Mouse (Mus musculus) heart, postnatal 0 days (tissue): ENCODE data around the gene Rbfox3. TPM values are rescaled to one million over a fixed set of nuclear protein-coding genes. Genes with fewer than 3 reads are reported as not detected.
A peak's percentile ranks its signal among the peaks of the same experiment; 100 is the strongest.

Experiments
- ATAC-seq: fragments of 200-750 bp; cut with Nextera tagmentation; 2 replicates; pipeline ENCODE4 v1.8.0; 2017; ENCODE audit warnings: low read depth, moderate number of reproducible peaks, moderate library complexity; ENCODE audit not compliant: insufficient read depth
- DNase-seq: peaks from one replicate; pipeline ENCODE4 v3.0.0-alpha.2; 2016; ENCODE audit warnings: low spot score
- H3K27ac ChIP-seq: fragments of 300-500 bp; sonication (generic); 2 replicates; pipeline ENCODE4 v1.5.1; 2014; ENCODE audit warnings: low read depth, mild to moderate bottlenecking
- H3K27me3 ChIP-seq: fragments of 300-500 bp; sonication (generic); 2 replicates; pipeline ENCODE4 v1.6.1; 2014; ENCODE audit warnings: low read length, mixed read lengths; ENCODE audit not compliant: control insufficient read depth, insufficient read depth
- H3K36me3 ChIP-seq: fragments of 300-500 bp; sonication (generic); replicated peaks from 2 replicates; pipeline ENCODE4 v1.6.1; 2014; ENCODE audit warnings: low read length, mixed read lengths; ENCODE audit not compliant: control insufficient read depth, insufficient read depth
- H3K4me1 ChIP-seq: fragments of 300-500 bp; sonication (generic); 2 replicates; pipeline ENCODE4 v1.6.1; 2014; ENCODE audit warnings: antibody characterized with exemption; ENCODE audit not compliant: control insufficient read depth, insufficient read depth
- H3K4me2 ChIP-seq: fragments of 300-500 bp; sonication (generic); 2 replicates; pipeline ENCODE4 v1.6.1; 2014; ENCODE audit warnings: low read depth, mild to moderate bottlenecking, low read length, moderate library complexity
- H3K4me3 ChIP-seq: fragments of 300-500 bp; sonication (generic); 2 replicates; pipeline ENCODE4 v1.5.1; 2014; ENCODE audit warnings: low read depth, low read length
- H3K9ac ChIP-seq: fragments of 300-500 bp; sonication (generic); replicated peaks from 2 replicates; pipeline ENCODE4 v1.6.1; 2014; ENCODE audit warnings: low read depth, low read length, mixed read lengths
- H3K9me3 ChIP-seq: fragments of 300-500 bp; sonication (generic); replicated peaks from 2 replicates; pipeline ENCODE4 v1.6.1; 2016; ENCODE audit warnings: low read length; ENCODE audit not compliant: control insufficient read depth
- CTCF ChIP-seq: IDR thresholded peaks from 2 replicates; pipeline ENCODE4 v1.5.1; 2016; ENCODE audit warnings: antibody characterized with exemption, control low read depth, low read depth
- EP300 ChIP-seq: IDR thresholded peaks from 2 replicates; pipeline ENCODE4 v1.6.1; 2016; ENCODE audit warnings: antibody characterized with exemption, low read depth
- WGBS: fragments of 180-500 bp; shearing (Covaris S2); extraction: QIAGEN DNeasy Blood & Tissue Kit; methylation state at CpG from one replicate; pipeline ENCODE4 v1.1.7; 2014; 5-methylcytosine and 5-hydroxymethylcytosine counted together
- polyA plus RNA-seq: library from polyadenylated mRNA; unstranded; fragments of >200 nt; fragmentation: Nextera tagmentation; extraction: Ambion mirVana; gene quantifications from 2 replicates; pipeline ENCODE4 v1.2.1, GENCODE M21; 2015
- total RNA-seq: library from RNA; depleted of rRNA; stranded (reverse); fragments of >200 nt; gene quantifications from 2 replicates; pipeline ENCODE4 v1.2.3, GENCODE M21; 2014; ENCODE audit warnings: low replicate concordance

Gene Rbfox3
- total and polyA plus RNA-seq, 2 experiments from 2014 or later: 0.08 to 1.2 TPM

GRCm38 (mm10) chr11:118459051-118459450 is 452.3 kb downstream of the Rbfox3 start:
- no peak overlapping the region for H3K4me3 ChIP-seq
- ATAC-seq (peak; percentile 81), DNase-seq (peak; percentile 72)
- WGBS: 20% methylated on average over 8 of the region's 8 CpGs
- peak overlapping the region; percentile 63 for H3K27ac ChIP-seq
- no peaks in the 10 kb centered on the region for H3K36me3 ChIP-seq
- H3K9me3 ChIP-seq: 0 out of 2 replicates have a peak, but pooled peaks cover 6% of the 10 kb centered on the region
- H3K9ac ChIP-seq: no peak overlapping the region
- TF ChIP-seq CTCF (no peak), EP300 (no peak)
- no peaks in the 10 kb centered on the region for H3K27me3 ChIP-seq
- peak overlapping the region; percentile 7; the same call in 1 of the 2 replicates for H3K4me2 ChIP-seq
- H3K4me1 ChIP-seq: no peaks in the 10 kb centered on the region

- 61% methylated on average over 11 of the region's 11 CpGs for WGBS
- Histone ChIP-seq H3K4me2 (no peak overlapping the region), H3K4me1 (no peaks in the 10 kb centered on the region), H3K9me3 (0 out of 2 replicates have a peak, but pooled peaks cover 6% of the 10 kb centered on the region), H3K27me3 (no peaks in the 10 kb centered on the region), H3K36me3 (no peaks in the 10 kb centered on the region), H3K4me3 (no peak overlapping the region), H3K9ac (no peak overlapping the region), H3K27ac (no peak overlapping the region)
- ATAC-seq: no peak
- no peak for TF ChIP-seq CTCF
- no peak for TF ChIP-seq EP300
- DNase-seq: no peak
Observed at GRCm38 (mm10) chr11:118456937-118457336, 454.5 kb downstream of the Rbfox3 start.

GRCm38 (mm10) chr11:118455788-118456187 is 455.6 kb downstream of the Rbfox3 start:
- whole genome bisulfite sequencing: 56% methylated on average over 6 of the region's 6 CpGs
- Histone ChIP-seq H3K36me3 (no peaks in the 10 kb centered on the region), H3K9ac (no peak overlapping the region), H3K4me3 (no peak overlapping the region), H3K27ac (no peak overlapping the region), H3K27me3 (no peaks in the 10 kb centered on the region), H3K4me2 (no peak overlapping the region), H3K9me3 (0 out of 2 replicates have a peak, but pooled peaks cover 6% of the 10 kb centered on the region), H3K4me1 (no peaks in the 10 kb centered on the region)
- ATAC-seq (no peak), DNase-seq (no peak)
- no peak for TF ChIP-seq EP300
- no peak for TF ChIP-seq CTCF

GRCm38 (mm10) chr11:118453886-118454671 is 457.3 kb downstream of the Rbfox3 start:
- WGBS: 70% methylated on average over 11 of the region's 11 CpGs
- no peak for ATAC-seq
- Histone ChIP-seq H3K4me2 (no peak overlapping the region), H3K4me1 (no peaks in the 10 kb centered on the region), H3K27ac (no peak overlapping the region), H3K9me3 (no peaks in the 10 kb centered on the region), H3K27me3 (no peaks in the 10 kb centered on the region), H3K4me3 (no peak overlapping the region), H3K36me3 (no peaks in the 10 kb centered on the region), H3K9ac (no peak overlapping the region)
- no peak for TF ChIP-seq CTCF
- DNase-seq: no peak

GRCm38 (mm10) chr11:118452955-118453354 is 458.4 kb downstream of the Rbfox3 start:
- H3K36me3 ChIP-seq: 0 out of 2 replicates have a peak, but pooled peaks cover 5% of the 10 kb centered on the region
- H3K4me1 ChIP-seq: no peaks in the 10 kb centered on the region
- no peak overlapping the region for H3K4me3 ChIP-seq
- H3K9ac ChIP-seq: no peak overlapping the region
- TF ChIP-seq EP300 (no peak), CTCF (no peak)
- H3K27me3 ChIP-seq: no peaks in the 10 kb centered on the region
- H3K9me3 ChIP-seq: no peaks in the 10 kb centered on the region
- ATAC-seq (no peak), DNase-seq (no peak)
- no peak overlapping the region for H3K4me2 ChIP-seq
- H3K27ac ChIP-seq: no peak overlapping the region
- WGBS: 64% methylated on average over 2 of the region's 2 CpGs

GRCm38 (mm10) chr11:118451211-118451610 is 460.2 kb downstream of the Rbfox3 start:
- no peaks in the 10 kb centered on the region for H3K4me1 ChIP-seq
- H3K27ac ChIP-seq: no peak overlapping the region
- DNase-seq: no peak
- no peaks in the 10 kb centered on the region for H3K27me3 ChIP-seq
- H3K36me3 ChIP-seq: 0 out of 2 replicates have a peak, but pooled peaks cover 6% of the 10 kb centered on the region
- no peaks in the 10 kb centered on the region for H3K9me3 ChIP-seq
- 76% methylated on average over 6 of the region's 6 CpGs for WGBS
- TF ChIP-seq EP300 (no peak), CTCF (no peak)
- no peak overlapping the region for H3K4me2 ChIP-seq
- no peak for ATAC-seq
- no peak overlapping the region for H3K4me3 ChIP-seq
- no peak overlapping the region for H3K9ac ChIP-seq
